Mouse (Mus musculus): ENCODE measurements at regions not wholly inside any gene's neighbourhood (a gene's known extent, or its start where the extent isn't known, plus 50 kb on each side); places are given as distances from the start of the nearest gene placed in this dataset.

DNA sequence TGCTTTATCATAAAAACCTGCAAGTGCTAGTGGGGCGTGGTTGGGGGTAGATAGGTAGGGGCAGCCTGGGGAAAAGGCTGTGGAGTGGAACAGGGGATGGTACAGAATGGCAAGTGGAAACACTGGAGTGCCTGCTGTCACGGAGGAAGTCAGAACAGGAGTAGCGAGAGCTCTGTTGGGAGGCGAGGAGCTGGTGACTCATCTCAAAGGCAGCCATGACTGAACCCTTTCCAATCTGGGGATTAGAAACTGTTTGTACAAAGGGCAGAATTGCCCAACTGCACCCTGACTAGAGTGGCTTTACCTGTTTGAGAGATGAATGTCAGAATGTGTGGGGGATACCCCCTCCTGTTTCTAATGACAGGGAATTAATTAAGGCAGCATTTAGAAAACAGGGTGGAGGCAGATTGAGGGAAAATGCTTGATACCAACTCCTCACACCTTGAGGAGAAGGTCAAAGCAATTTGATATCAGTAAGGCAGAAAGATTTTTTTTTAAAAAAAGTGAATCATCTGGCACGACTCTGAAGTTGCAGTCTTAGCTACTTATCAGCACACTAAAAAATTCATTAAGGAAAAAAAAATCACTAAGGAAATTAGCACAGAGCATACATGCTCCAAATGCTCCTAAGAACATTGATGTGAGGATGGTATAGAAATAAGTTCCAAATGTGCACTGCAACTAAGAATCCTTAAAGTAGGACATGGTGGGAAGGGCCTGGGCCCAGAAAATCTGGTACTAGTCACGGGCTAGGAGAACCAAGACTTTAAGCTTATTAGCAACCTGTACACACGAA is 54.7 kb upstream of the Usp25 start:
- no peak for TF ChIP-seq GATA1 (IDR thresholded peaks at IDR 0.05; ENCODE audit: low read length)

- no peak for TF ChIP-seq GATA1 (IDR thresholded peaks at IDR 0.05; ENCODE audit: low read length)
Observed at GRCm38 (mm10) chr16:76957491-76957890, 56.0 kb upstream of the Usp25 start.

DNA sequence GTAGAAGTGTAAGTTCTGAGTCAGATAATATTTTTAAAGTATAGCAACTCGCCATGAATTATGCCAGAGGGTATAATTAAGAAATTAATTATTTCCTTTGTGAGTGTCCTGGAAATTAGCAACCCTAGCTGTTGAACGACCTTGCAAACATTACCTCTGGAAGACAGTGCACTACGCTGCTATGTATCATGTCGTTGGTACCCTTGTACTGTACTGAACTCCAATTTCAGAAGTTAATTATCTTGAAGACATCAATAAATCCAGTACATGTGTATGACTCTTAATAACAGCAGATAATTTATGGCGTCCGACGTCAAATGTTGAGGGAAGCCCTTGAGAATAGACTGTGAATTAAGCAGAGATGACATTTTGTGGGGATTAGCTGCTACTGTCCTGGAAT is 56.4 kb upstream of the Usp25 start:
- TF ChIP-seq GATA1 (IDR thresholded peaks at IDR 0.05; ENCODE audit: low read length), result no peak

DNA sequence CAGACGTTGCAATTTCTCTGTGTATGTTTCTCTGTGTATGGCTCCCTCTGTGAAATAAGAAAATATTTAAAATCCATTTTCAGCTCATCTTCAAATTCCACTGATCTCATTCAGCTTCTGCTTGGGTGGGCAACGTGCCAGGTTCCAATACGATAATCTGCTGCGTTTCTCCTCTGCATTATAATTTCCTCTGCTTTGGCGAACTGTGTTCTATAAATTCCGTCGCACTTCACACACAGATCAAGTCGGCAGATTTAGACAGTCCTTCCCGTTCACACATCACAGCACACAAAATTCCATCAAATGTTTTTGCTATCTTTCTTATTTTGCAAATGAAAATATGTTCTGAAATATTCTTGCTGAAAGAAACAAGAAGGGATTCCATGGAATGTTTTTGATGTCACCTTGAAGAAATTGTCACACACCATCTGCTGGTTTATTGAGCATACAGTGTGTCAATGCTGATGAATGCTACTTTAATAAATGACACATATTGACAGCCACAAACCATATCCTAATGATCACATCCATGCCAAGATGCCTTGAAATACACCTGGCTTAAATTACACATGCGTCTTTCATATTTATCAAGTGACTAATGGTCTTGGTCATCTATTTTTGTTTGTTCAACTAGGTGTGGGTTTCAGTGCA is 62.5 kb upstream of the Usp25 start:
- no peak for TF ChIP-seq GATA1 (IDR thresholded peaks at IDR 0.05; ENCODE audit: low read length)

GRCm38 (mm10) chr16:76947011-76947410 is 66.5 kb upstream of the Usp25 start:
- no peak for TF ChIP-seq GATA1 (IDR thresholded peaks at IDR 0.05; ENCODE audit: low read length)

DNA sequence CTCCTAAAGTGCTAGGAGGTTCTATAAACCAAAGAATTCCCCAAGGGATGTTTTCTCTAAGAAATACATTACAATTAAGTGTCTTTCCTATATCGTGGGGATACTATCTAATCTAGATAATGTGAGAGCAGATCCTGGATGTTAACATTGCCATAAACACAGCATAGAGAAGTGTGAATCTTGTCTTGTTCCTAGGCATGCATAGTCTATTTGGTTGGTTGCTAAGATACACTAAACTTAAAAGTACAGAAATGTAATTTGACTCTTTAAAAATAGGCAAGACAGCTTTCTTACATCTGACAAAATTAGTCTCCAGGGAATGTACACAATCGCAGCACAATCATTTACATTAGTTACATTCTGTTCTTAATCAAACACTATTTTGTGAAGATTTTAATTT is 75.4 kb upstream of the Usp25 start:
- TF ChIP-seq GATA1 (IDR thresholded peaks at IDR 0.05; ENCODE audit: low read length), result no peak

- no peak for TF ChIP-seq GATA1 (IDR thresholded peaks at IDR 0.05; ENCODE audit: low read length)
Observed at GRCm38 (mm10) chr16:76927901-76928300, 85.6 kb upstream of the Usp25 start.

GRCm38 (mm10) chr16:76918598-76918997 is 94.9 kb upstream of the Usp25 start:
- TF ChIP-seq GATA1 (IDR thresholded peaks at IDR 0.05; ENCODE audit: low read length), result no peak

DNA sequence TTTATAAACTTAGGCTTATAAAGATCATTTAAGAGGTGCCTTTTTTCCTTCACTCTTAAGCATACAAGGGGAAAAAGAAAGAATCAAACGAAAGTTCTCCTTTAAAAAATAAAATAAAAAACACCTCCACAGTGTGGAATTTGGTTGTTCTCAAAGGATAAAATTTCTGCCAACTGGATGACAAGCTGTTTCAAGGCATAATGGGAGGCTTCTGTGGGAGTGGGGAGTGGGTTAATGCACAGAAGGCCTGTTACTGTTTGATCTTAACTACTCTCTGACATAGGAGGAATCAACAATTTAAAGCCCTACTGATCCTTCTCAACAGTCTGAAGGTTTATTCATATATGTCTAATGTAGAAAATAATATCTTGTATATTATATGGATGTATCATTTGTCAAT is 99.2 kb upstream of the Usp25 start:
- no peak for TF ChIP-seq GATA1 (IDR thresholded peaks at IDR 0.05; ENCODE audit: low read length)

GRCm38 (mm10) chr16:76905205-76905996 is 108.1 kb upstream of the Usp25 start:
- TF ChIP-seq GATA1 (IDR thresholded peaks at IDR 0.05; ENCODE audit: low read length), result no peak

DNA sequence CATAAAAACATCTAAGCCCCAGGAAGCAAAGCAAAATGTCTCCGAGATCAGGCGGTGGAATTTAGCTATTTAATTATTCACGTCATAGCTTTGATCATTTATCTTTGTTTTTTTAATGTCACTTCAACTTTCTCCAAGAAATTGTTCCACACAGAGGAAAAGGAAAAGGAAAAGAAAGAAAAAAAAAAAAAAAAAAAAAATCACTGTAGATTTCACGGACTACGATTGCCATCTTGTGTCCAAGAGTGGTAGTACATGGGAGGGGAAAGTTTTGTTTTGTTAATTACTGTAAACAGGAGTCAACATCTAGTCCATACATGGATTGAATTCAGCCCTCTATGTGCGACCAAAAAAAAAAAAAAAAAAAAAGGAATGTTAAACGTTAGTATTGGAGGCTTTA is 114.4 kb upstream of the Usp25 start:
- no peak for TF ChIP-seq GATA1 (IDR thresholded peaks at IDR 0.05; ENCODE audit: low read length)

DNA sequence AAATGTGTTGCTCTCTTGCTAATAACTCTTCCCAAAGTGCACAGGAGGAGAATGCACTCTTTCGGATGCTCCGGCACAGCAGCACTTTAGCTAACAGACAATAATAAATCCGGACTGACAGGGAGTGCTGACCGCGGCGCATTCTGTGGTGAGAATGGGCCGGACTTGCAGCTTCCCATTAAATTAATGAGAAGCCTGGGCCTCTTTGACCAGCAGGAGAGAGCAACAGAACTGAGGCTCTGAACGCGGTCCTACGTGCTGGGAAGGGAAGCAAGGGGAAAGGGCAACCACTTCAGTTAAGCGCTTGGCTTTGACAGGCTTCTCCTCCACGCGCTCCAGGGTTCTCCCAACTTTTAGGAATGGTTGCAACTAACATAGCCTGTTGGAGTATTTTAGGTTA is 117.2 kb upstream of the Usp25 start:
- no peak for TF ChIP-seq GATA1 (IDR thresholded peaks at IDR 0.05; ENCODE audit: low read length)

- no peak for TF ChIP-seq GATA1 (IDR thresholded peaks at IDR 0.05; ENCODE audit: low read length)
Observed at GRCm38 (mm10) chr16:76895781-76896180, 117.7 kb upstream of the Usp25 start.

GRCm38 (mm10) chr16:76878576-76878975 is 134.9 kb upstream of the Usp25 start:
- no peak for TF ChIP-seq GATA1 (IDR thresholded peaks at IDR 0.05; ENCODE audit: low read length)

DNA sequence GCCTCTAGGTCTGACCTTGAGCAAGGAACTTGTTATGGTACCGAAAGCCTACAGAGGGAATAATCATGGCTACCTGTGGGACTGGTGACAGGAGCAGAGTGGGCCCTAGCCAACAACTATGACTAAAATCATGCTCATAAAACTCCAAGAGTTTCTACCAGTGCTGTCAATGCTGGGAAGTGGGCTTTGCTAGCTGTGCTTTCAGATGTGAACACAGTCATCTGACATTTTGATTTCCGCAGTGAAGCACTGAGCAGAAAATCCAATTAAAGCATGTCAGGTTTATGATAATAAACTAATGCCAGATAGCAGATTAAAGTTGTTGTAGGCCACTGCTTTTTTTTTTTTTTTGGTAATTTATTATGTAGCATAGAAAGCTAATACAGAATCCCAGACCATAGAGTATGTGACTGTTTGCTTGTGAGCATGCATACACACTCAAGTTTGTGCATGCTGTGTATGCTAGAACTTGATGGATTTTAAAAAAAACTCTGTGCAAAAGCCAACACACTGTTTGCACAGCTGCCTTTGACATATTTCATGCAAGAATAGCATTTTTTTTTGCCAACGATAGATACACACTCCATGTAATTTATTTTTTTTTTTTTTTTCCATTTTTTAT is 138.0 kb upstream of the Usp25 start:
- TF ChIP-seq GATA1 (IDR thresholded peaks at IDR 0.05; ENCODE audit: low read length), result no peak

DNA sequence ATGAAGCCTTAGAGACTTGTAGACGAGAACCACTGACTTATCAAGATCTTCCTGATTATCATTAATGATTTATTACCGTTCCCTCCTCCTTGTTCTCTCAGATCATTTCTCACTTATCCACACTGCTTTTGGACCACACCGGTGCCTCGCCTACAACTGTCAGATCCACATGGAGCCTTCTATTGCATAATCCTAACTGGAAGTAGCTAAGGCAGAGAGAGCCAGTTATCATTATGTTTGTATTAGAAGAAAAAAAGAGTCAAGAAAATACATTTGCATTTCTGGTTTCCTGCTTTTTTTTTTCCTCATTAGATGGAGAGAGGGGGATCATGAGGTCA is 147.1 kb upstream of the Usp25 start:
- no peak for TF ChIP-seq GATA1 (IDR thresholded peaks at IDR 0.05; ENCODE audit: low read length)
